Mouse (Mus musculus) ovary, adult 2 months (tissue): ENCODE results near the gene Nedd9. TPM values are rescaled to one million over a fixed set of nuclear protein-coding genes. Genes with fewer than 3 reads are reported as not detected.

ENCODE experiments used
- polyA plus RNA-seq: library from polyadenylated mRNA; depleted of rRNA; stranded (reverse); fragments of >200 nt; gene quantifications from 2 replicates; pipeline ENCODE4 v1.2.3, GENCODE M21; 2012; rRNA removed

The Nedd9 gene
- polyA plus RNA-seq: 17.2 and 18.3 TPM in 2 replicates

DNA sequence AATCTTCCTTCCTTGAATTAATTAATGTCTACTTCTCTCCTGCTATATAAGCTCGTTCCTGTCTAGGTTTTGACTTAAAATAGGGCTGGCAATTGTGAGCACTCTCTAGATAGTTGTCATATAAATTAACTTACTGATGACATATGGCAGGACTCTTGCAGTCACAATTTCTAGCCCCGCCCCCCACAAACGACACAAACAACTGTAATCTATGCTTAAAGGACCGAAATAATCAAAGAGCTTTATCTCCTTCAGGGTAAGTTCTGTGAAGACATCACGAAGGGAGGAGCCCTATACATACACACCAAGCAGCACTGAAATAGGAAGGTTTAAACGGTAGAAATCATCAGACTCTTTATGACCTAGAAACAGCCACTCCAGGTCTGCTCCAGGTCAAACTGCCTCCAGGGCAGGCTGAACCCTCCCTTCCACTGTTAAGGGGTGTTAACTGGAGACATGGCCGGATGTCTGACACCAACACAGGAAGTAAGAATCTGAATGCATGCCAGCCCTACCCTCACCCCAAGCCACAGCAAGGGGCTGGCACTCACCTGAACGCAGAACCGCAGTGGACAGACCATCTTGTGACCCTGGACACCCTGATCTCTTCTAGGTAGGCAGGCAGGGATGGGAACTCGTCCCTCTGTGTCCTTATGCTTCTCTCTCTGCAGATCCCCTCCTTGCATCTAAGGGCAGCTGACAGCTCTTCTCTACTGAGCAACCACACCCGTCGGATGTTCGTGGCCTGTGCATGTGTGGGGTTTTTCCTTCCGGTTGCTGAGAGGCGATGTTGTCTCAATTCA lies at the start of gene Nedd9:
TSS of gene Nedd9 (minus strand) at position 757 of the 803 bp plus-strand sequence.

DNA sequence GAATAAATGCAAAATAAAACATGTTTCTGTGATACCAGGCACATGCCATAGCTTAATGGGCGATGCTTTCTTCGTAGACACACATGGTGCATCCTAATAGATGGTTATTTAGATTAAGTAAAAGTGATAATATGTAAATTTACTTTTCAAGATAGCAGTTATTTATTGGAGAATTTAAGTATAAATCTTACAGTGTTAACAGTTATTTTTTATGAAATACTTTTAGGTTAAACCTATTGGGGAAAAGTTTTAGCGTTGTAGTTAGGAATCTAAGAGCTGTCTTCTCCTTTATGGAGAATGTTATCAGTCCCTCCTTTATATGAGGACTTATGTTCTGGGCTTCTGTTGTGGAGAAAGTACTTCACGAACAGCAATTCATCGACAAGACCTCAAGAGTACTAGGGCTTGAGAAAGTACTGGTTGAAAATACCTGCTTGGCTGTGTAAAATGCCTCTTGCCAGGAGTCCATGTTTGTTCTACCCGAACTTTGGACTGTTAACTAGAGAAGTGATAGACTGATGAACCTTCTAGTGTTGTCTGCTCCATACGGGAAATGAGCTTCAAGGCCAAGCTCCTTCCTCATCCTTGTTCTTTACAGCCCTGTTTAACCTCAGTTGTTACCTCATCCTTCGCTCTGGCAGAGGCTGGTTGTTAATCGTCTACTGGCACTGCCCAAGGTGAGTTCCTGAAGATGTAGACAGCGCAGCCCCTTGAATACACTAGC lies 213.1 kb downstream of the Nedd9 start, which contains the start of gene Gm17364:
TSS of gene Gm17364 (minus strand) at position 51 of the 724 bp plus-strand sequence.

Other genes with a start within 250 kb of the Nedd9 start
- gene Smim13, start 237.5 kb downstream of the Nedd9 start, polyA plus RNA-seq: 8.7 and 11.7 TPM in 2 replicates
- not detected in 2 replicates for gene Gm17364, start 213.4 kb downstream of the Nedd9 start, polyA plus RNA-seq
- 6.8 and 11.5 TPM in 2 replicates for gene Tmem170b, start 118.5 kb upstream of the Nedd9 start, polyA plus RNA-seq